Mouse (Mus musculus) CD4-positive, CD25-positive, alpha-beta regulatory T cell, adult 2 months (primary cell): ENCODE data around the gene Dedd2.
"Not testable (repeated sequence)": the region's sequence is repeated elsewhere in the genome, so short reads cannot be mapped to it uniquely, and the experiment has no call there.

Experiments used
- DNase-seq: peaks from one replicate; pipeline ENCODE4 v3.0.0-alpha.2; 2012; ENCODE audit warnings: low read depth, low spot score

Dedd2 gene

DNA sequence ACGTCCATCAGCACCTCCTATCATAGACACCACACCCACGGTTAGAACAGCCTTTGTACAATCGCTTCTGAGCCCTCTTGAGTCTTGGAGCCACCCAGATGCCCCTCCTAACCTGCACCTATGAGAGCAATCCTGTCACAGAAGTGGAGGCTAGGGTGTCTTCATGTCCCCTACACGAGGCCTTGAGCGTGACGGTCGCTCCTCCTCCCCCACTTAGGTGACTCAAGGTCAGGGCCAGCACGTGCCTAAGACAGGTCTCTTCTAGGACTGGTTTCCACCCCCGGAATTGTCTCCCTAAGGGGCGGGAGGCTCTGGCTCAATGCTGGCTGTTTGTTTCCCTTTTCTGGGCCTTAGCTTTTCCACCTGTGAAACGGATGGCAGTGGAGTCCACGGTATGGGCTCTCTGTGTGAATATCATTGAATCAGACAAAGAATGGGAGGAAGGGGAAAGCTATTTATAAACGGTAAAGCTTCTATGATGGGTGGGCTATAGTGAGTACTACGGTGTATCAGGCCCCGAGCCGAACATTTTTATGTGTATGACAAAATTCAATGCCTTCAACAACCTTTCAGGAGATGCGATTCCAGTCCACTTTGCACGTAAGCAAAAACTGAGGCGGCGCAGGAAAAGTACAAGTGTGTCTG lies at the start of gene Dedd2:
Dedd2 (minus strand) TSS at position 159 of the 645 bp plus-strand sequence.
- DNase-seq, result peak; percentile 57

- peak; percentile 67 for DNase-seq
Observed at GRCm38 (mm10) chr7:25269545-25270271, 49.3 kb upstream of the Dedd2 start.

GRCm38 (mm10) chr7:25269029-25269428 lies 48.6 kb upstream of the Dedd2 start:
- DNase-seq, result peak; percentile 50

DNA sequence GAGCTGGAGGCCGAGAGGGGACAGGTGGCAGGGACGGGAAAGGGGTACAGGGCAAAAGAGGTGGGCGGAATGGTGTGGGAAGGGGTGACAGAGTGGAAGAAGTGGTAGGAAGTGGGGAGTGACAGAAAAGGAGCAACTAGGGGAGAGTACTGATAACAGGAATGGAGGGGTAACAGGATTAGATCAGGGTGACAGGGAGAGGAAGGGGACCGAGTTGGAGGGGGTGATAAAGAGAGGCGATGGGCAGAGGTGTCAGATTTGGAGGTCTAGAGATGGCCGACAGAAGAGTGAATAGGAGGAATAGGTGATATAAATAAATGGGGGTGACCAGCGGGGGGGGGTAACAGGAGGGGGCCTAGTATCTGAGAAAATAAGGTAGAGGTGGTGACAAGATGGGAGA lies 48.2 kb upstream of the Dedd2 start:
- DNase-seq, result no peak

GRCm38 (mm10) chr7:25267751-25268463 lies 47.5 kb upstream of the Dedd2 start:
- DNase-seq, result peak; percentile 99

DNA sequence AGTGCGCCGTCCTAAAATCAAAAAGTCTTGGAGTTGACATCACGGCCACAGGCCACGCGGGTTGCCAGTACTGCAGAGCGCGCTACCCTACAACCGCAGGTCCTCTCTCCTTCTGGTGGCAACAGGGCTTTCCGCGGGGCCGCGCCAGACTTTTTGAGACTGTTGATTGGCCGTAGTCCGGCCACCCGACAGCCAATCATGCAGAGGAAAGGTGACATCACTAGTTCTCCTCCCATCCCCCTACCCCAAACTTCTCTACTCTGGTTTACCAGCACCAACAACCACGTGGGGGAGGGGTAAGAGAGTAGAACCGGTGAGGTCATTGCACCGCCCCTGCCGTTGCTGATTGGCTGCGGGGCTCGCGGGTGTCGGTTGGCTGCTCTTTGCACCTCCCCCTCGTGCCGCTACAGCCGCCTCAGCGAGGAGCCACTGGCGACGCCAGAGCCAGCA lies 46.9 kb upstream of the Dedd2 start, which contains the start of gene Cic:
Cic (plus strand) TSS at position 404 of the 450 bp plus-strand sequence.
- DNase-seq, result peak; percentile 99

GRCm38 (mm10) chr7:25266180-25266962 lies 46.0 kb upstream of the Dedd2 start:
- no peak for DNase-seq

DNA sequence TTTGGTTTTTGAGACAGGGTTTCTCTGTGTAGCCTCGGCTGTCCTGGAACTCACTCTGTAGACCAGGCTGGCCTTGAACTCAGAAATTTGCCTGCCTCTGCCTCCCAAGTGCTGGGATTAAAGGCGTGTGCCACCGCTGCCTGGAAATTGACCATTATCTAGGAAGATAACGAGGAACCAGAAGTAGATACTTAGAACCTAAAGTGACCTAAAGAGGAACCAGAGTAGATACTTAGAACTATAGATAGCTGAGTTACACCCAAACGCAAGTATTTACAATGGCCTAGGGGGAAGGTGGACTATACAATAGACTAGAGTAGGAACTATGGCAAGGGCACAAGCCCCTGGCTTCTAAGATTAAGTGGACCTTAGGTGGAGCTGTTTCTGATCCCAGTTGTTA lies 45.3 kb upstream of the Dedd2 start:
- DNase-seq, result not testable (repeated sequence)

DNA sequence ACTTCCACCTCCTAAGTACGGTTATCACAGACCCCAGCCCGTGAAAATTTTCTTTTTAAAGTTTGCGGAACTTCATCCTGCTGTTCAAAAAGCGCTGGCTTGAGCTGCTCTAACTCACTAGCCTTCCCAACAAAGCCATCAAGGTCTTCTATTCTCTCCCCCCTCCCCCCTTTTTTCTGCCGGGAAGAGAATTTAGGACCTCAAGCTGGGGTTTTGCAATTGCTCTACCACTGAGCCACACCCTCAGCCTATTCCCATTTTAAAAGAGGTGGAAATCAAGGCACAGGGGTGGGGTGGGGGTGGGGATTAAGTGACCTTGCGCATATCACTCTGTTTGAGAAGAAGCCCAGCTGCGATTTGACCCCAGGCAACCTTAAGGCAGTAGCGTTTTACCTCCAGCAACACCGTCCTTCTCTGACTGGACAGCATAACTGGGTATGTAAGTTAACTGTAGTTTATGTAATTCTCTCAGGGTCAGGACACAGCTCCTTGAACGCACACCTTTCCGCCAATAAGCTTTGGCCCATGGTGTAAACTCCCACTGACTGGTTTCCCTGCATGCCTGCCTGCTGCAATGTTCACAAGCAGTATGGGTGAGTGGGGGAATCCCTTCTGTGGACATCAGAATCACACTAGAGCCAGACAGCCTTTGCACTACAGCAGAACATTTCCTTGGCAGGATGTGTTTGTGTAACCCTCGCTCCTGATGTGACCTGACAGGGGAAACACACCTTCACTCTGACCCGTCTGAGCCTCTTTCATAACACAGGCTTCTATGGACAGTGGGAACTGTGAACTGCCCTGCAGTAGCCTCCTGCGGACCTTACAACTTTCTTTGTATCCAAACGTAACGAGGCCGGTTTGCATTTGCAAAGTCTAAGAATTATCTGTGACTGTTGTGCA lies 43.8 kb upstream of the Dedd2 start:
- DNase-seq, result no peak

- DNase-seq, result no peak
Observed at GRCm38 (mm10) chr7:25261896-25262295, 41.5 kb upstream of the Dedd2 start.

GRCm38 (mm10) chr7:25251822-25252221 lies 31.4 kb upstream of the Dedd2 start:
- DNase-seq, result no peak

- DNase-seq, result peak; percentile 47
Observed at GRCm38 (mm10) chr7:25251071-25251791, 30.8 kb upstream of the Dedd2 start.

GRCm38 (mm10) chr7:25250141-25250972 lies 29.9 kb upstream of the Dedd2 start, which contains the start of gene Erf:
Gene Erf (minus strand): TSS chr7:25250761.
- DNase-seq, result peak; percentile 98

DNA sequence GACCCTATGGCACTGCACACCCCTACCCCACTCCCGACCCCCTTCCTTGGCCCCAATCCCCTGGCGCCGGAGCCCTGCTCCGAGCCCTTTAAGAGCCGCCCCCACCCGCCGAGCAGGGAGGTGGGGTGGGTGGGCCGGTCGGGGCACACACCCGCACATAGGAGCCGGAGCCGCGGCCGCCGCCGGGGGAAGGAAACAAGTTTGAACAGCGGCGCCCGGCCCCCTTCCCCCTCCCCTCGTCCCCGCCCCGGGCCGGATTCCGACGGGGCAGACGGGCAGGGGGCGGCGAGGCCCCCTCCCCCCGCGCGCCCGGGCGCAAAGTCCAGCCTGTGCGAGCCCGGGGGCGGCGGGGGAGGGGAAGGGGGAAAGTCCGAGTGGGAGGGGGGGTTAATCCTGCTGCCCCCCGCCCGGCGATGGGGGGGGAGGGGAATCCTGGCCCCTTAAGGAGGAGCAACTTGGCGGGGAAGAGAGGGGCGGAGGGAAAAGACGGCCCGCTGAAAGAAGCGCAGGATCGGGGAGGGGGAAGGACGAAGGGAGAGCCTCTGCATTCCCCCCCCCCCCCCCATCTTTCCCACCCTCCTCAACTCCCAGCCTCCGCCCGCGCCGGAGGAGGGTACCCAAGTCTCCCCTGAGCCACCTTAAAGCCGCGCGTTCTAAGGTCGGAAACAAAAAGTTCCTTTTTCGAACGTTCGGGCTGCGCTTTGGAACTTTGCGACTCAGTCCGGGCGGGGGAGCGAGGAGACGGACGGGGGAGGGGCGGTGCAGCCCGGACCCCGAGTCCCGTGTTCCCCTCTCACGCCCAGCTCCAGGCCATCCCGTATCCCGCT lies 29.1 kb upstream of the Dedd2 start:
- peak; percentile 84 for DNase-seq

DNA sequence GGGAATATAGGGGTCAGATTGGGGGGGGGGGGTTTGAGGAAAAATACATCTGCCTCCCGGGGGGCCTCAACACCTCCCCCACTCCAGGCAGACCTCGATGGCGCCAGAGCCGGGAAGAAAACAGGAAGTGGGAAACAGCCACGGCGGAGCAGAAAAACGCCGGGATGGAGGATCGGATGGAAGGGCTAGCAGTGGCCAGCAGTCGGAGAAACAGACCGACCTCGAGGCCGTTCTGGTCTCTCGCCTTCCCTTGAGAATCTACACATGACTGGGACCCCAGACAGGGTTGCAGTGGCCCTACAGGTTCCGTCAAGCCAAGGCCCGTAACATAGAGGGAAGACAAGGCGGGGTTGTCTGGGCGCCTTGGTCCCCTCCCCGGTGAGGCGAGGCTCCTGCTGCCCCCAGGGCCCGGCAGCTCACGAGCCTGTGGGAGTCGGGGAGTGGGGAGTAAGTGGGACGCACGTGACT lies 28.5 kb upstream of the Dedd2 start:
- no peak for DNase-seq

DNA sequence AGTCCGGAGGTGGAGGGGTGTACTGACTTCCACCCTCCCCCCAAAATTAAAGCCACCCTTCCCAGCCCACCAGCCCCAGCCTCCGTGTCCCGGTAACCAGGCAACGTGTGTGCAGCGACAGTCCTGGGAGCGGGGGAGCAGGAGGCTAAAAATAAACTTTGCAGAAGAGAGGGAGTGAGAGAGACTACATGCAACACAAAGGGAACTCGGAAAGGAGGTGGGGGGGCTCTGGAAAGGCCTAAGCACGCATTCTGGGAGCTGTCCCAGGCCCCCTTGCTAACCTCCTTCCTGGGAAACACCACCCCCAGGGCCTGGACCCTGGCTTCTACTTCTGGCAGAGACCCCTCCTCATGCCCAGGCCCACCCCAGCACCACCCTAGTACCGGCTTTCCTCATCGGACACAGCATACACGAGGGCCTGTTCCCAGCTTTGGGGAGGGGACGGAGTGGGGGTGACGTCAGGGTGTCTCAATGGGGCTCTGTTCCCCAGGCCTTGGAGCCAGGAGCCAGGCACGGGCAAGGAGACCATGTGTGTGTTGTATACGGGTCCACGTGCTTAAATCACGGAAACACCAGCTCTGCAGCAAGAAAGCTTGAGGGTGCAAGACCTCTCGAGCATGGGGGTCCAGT lies 27.7 kb upstream of the Dedd2 start:
- peak; percentile 35 for DNase-seq

GRCm38 (mm10) chr7:25247498-25247897 lies 27.1 kb upstream of the Dedd2 start:
- no peak for DNase-seq
